Mouse (Mus musculus) thymus, postnatal 14 days (tissue): ENCODE data around the gene Glyr1.

Experiments used
- DNase-seq: peaks from one replicate; pipeline ENCODE4 v3.0.0; 2021

Glyr1 gene

GRCm38 (mm10) chr16:5010371-5010935 is 39.2 kb downstream of the Glyr1 start:
- no peak for DNase-seq

- DNase-seq = no peak
Measured at GRCm38 (mm10) chr16:5008076-5008475, 41.6 kb downstream of the Glyr1 start.

- DNase-seq = no peak
Measured at GRCm38 (mm10) chr16:5007492-5007891, 42.2 kb downstream of the Glyr1 start.

GRCm38 (mm10) chr16:5007067-5007466 is 42.6 kb downstream of the Glyr1 start, which contains the start of gene Smim22:
Smim22 (plus strand) TSS chr16:5007288.
- no peak for DNase-seq

- no peak for DNase-seq
Measured at GRCm38 (mm10) chr16:5000611-5001010, 49.1 kb downstream of the Glyr1 start.

- DNase-seq = no peak
Measured at GRCm38 (mm10) chr16:4998984-4999383, 50.7 kb downstream of the Glyr1 start.

- no peak for DNase-seq
Measured at GRCm38 (mm10) chr16:4997553-4997952, 52.1 kb downstream of the Glyr1 start, which contains the start of gene Sept12. Sept12 (minus strand) TSS chr16:4997852.

- DNase-seq = no peak
Measured at GRCm38 (mm10) chr16:4993276-4993675, 56.4 kb downstream of the Glyr1 start.

- DNase-seq = no peak
Measured at GRCm38 (mm10) chr16:4984717-4985116, 64.9 kb downstream of the Glyr1 start.

- DNase-seq = peak; percentile 32
Measured at GRCm38 (mm10) chr16:4979755-4980380, 69.8 kb downstream of the Glyr1 start.

- no peak for DNase-seq
Measured at GRCm38 (mm10) chr16:4978275-4979051, 71.2 kb downstream of the Glyr1 start.

GRCm38 (mm10) chr16:4976180-4976579 is 73.5 kb downstream of the Glyr1 start:
- no peak for DNase-seq

- DNase-seq = peak; percentile 37
Measured at GRCm38 (mm10) chr16:4974521-4974920, 75.1 kb downstream of the Glyr1 start.

- DNase-seq = peak; percentile 32
Measured at GRCm38 (mm10) chr16:4971626-4972025, 78.0 kb downstream of the Glyr1 start.

- DNase-seq = no peak
Measured at GRCm38 (mm10) chr16:4969055-4969843, 80.4 kb downstream of the Glyr1 start.

- DNase-seq = no peak
Measured at GRCm38 (mm10) chr16:4968426-4968825, 81.2 kb downstream of the Glyr1 start.

- no peak for DNase-seq
Measured at GRCm38 (mm10) chr16:4965392-4966129, 84.1 kb downstream of the Glyr1 start.

GRCm38 (mm10) chr16:4964731-4965391 is 84.8 kb downstream of the Glyr1 start:
- no peak for DNase-seq
